Mouse (Mus musculus) neural tube, embryonic 12.5 days (tissue): Measurements from ENCODE around the gene Lifr. TPM values are rescaled to one million over a fixed set of nuclear protein-coding genes. Genes with fewer than 3 reads are reported as not detected.

Source experiments
- ATAC-seq: fragments of 200-750 bp; cut with Nextera tagmentation; 2 replicates; pipeline ENCODE4 v1.8.0; 2017; ENCODE audit warnings: low read depth, mild to moderate bottlenecking, moderate TSS enrichment, moderate library complexity; ENCODE audit not compliant: low FRiP score
- H3K27ac ChIP-seq: fragments of 300-500 bp; sonication (generic); 2 replicates; pipeline ENCODE4 v1.5.1; 2016
- H3K27me3 ChIP-seq: fragments of 300-500 bp; sonication (generic); replicated peaks from 2 replicates; pipeline ENCODE4 v1.6.1; 2016; ENCODE audit warnings: mild to moderate bottlenecking
- H3K36me3 ChIP-seq: fragments of 300-500 bp; sonication (generic); 2 replicates; pipeline ENCODE4 v1.6.1; 2016; ENCODE audit warnings: mild to moderate bottlenecking
- H3K4me1 ChIP-seq: fragments of 300-500 bp; sonication (generic); 2 replicates; pipeline ENCODE4 v1.6.1; 2016
- H3K4me2 ChIP-seq: fragments of 300-500 bp; sonication (generic); replicated peaks from 2 replicates; pipeline ENCODE4 v1.6.1; 2016; ENCODE audit warnings: mild to moderate bottlenecking
- H3K4me3 ChIP-seq: fragments of 300-500 bp; sonication (generic); 2 replicates; pipeline ENCODE4 v1.5.1; 2016
- H3K9ac ChIP-seq: fragments of 300-500 bp; sonication (generic); 2 replicates; pipeline ENCODE4 v1.6.1; 2016; ENCODE audit warnings: mild to moderate bottlenecking
- H3K9me3 ChIP-seq: fragments of 300-500 bp; sonication (generic); 2 replicates; pipeline ENCODE4 v1.6.1; 2016; ENCODE audit warnings: mild to moderate bottlenecking
- WGBS: fragments of 180-500 bp; shearing (Covaris S2); methylation state at CpG from one replicate; pipeline ENCODE4 v1.1.7; 2016; 5-methylcytosine and 5-hydroxymethylcytosine counted together
- polyA plus RNA-seq: library from polyadenylated mRNA; unstranded; fragments of >200 nt; fragmentation: Nextera tagmentation; extraction: Ambion mirVana; gene quantifications from 2 replicates; pipeline ENCODE4 v1.2.1, GENCODE M21; 2016

Gene Lifr
- polyA plus RNA-seq, 1 experiment from 2014 or later: 23.9 TPM

GRCm38 (mm10) chr15:7224151-7224775, 133.8 kb downstream of the Lifr start:
- WGBS: 82% methylated on average over 12 of the region's 12 CpGs
- Histone ChIP-seq H3K9ac (no peak overlapping the region), H3K4me3 (no peak overlapping the region), H3K9me3 (no peaks in the 10 kb centered on the region), H3K4me1 (peaks cover 8% of the 10 kb centered on the region; the same call in 1 of the 2 replicates), H3K36me3 (no peaks in the 10 kb centered on the region), H3K4me2 (no peak overlapping the region), H3K27ac (no peak overlapping the region), H3K27me3 (no peaks in the 10 kb centered on the region)
- ATAC-seq: no peak

DNA sequence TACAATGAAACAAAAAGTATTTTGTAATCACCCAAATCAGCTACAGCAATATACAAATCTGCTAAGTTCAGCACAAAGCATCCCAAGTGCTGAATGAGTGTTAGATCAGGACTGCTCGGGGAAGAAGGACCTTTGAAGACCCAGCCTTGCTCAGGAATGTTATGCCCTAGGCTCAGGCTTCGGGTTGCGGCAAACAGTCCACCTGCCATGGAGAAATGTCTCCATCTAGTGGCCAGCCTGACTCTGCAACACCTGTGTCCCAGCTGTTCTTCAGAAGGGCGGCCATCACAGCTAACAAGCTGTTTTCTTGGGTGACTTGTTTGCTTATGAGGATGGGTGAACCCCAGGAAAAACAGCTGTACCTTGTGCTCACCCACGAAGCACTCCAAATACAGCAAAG, 135.8 kb downstream of the Lifr start:
- peaks cover 8% of the 10 kb centered on the region; the same call in 1 of the 2 replicates for H3K4me1 ChIP-seq
- H3K4me3 ChIP-seq: no peak overlapping the region
- H3K36me3 ChIP-seq: no peaks in the 10 kb centered on the region
- 5% methylated on average over 5 of the region's 5 CpGs for WGBS
- no peak overlapping the region for H3K27ac ChIP-seq
- H3K27me3 ChIP-seq: no peaks in the 10 kb centered on the region
- no peak overlapping the region for H3K4me2 ChIP-seq
- ATAC-seq: peak; percentile 92
- H3K9me3 ChIP-seq: no peaks in the 10 kb centered on the region
- H3K9ac ChIP-seq: no peak overlapping the region

GRCm38 (mm10) chr15:7233393-7234090, 143.1 kb downstream of the Lifr start:
- H3K36me3 ChIP-seq: no peaks in the 10 kb centered on the region
- no peak overlapping the region for H3K27ac ChIP-seq
- no peak overlapping the region for H3K4me3 ChIP-seq
- no peaks in the 10 kb centered on the region for H3K4me1 ChIP-seq
- ATAC-seq: no peak
- WGBS: 89% methylated on average over 13 of the region's 13 CpGs
- H3K27me3 ChIP-seq: no peaks in the 10 kb centered on the region
- H3K9ac ChIP-seq: no peak overlapping the region
- H3K4me2 ChIP-seq: no peak overlapping the region
- no peaks in the 10 kb centered on the region for H3K9me3 ChIP-seq

DNA sequence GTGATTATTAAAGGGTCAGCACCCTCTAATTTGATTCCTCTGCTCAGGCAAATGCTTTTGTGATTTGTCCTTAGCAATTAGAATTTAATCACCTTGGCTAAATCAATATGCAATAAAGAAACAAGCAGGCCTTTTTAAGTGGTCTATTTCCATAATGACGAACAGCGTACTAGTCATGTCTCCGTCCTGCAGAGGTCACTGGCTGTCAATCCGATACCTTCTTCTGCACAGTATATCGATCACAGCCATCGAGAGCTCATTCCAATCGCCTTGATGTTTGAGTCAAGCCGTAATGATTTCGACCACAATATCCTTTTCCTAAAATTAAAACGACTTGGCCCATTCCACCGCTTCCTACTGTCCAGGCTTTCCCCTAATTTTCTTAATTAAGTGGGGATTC, 149.5 kb downstream of the Lifr start:
- whole genome bisulfite sequencing: 81% methylated on average over 11 of the region's 11 CpGs
- Histone ChIP-seq H3K4me1 (no peaks in the 10 kb centered on the region; the same call in 1 of the 2 replicates), H3K36me3 (no peaks in the 10 kb centered on the region), H3K9me3 (no peaks in the 10 kb centered on the region), H3K27me3 (no peaks in the 10 kb centered on the region), H3K27ac (no peak overlapping the region), H3K4me2 (no peak overlapping the region), H3K4me3 (no peak overlapping the region), H3K9ac (no peak overlapping the region)
- ATAC-seq: no peak

- Histone ChIP-seq H3K4me3 (no peak overlapping the region), H3K27ac (no peak overlapping the region), H3K4me2 (no peak overlapping the region), H3K9ac (no peak overlapping the region), H3K4me1 (no peaks in the 10 kb centered on the region; the same call in 1 of the 2 replicates), H3K36me3 (no peaks in the 10 kb centered on the region), H3K9me3 (no peaks in the 10 kb centered on the region), H3K27me3 (no peaks in the 10 kb centered on the region)
- no peak for ATAC-seq
- WGBS: 73% methylated on average over 3 of the region's 3 CpGs
These were observed 150.5 kb downstream of the Lifr start for GRCm38 (mm10) chr15:7240950-7241349.

GRCm38 (mm10) chr15:7242161-7242850, 151.9 kb downstream of the Lifr start:
- H3K4me1 ChIP-seq: no peaks in the 10 kb centered on the region; the same call in 1 of the 2 replicates
- ATAC-seq: no peak
- no peaks in the 10 kb centered on the region for H3K27me3 ChIP-seq
- H3K36me3 ChIP-seq: no peaks in the 10 kb centered on the region
- no peak overlapping the region for H3K4me3 ChIP-seq
- no peak overlapping the region for H3K9ac ChIP-seq
- H3K4me2 ChIP-seq: no peak overlapping the region
- no peak overlapping the region for H3K27ac ChIP-seq
- WGBS: 86% methylated on average over 15 of the region's 15 CpGs
- no peaks in the 10 kb centered on the region for H3K9me3 ChIP-seq

Other genes starting within 250 kb of the Lifr start
- gene Osmr, start 215.6 kb upstream of the Lifr start, polyA plus RNA-seq: 0.54 and 0.66 TPM in 2 replicates